Mouse (Mus musculus) midbrain, embryonic 14.5 days (tissue): ENCODE data around the gene Lag3. TPM values are rescaled to one million over a fixed set of nuclear protein-coding genes. Genes with fewer than 3 reads are reported as not detected.

Experiments used
- ATAC-seq: fragments of 200-750 bp; cut with Nextera tagmentation; 2 replicates; pipeline ENCODE4 v1.8.0; 2017; ENCODE audit warnings: moderate number of reproducible peaks, moderate library complexity; ENCODE audit not compliant: low FRiP score, low TSS enrichment
- DNase-seq: peaks from one replicate; pipeline ENCODE4 v3.0.0-alpha.2; 2015
- H3K27ac ChIP-seq: fragments of 300-500 bp; sonication (generic); replicated peaks from 2 replicates; pipeline ENCODE4 v1.5.1; 2014; ENCODE audit warnings: mild to moderate bottlenecking, low read depth, low read length, moderate library complexity
- H3K27me3 ChIP-seq: fragments of 300-500 bp; sonication (generic); 2 replicates; pipeline ENCODE4 v1.6.1; 2014; ENCODE audit warnings: low read length, control low read depth, mixed read lengths; ENCODE audit not compliant: control insufficient read depth, insufficient read depth
- H3K36me3 ChIP-seq: fragments of 300-500 bp; sonication (generic); 2 replicates; pipeline ENCODE4 v1.6.1; 2014; ENCODE audit warnings: low read length, control low read depth; ENCODE audit not compliant: control insufficient read depth, insufficient read depth
- H3K4me1 ChIP-seq: fragments of 300-500 bp; sonication (generic); 2 replicates; pipeline ENCODE4 v1.6.1; 2014; ENCODE audit warnings: mild to moderate bottlenecking, antibody characterized with exemption, low read length, control low read depth; ENCODE audit not compliant: control insufficient read depth, insufficient read depth
- H3K4me2 ChIP-seq: fragments of 300-500 bp; sonication (generic); 2 replicates; pipeline ENCODE4 v1.6.1; 2014; ENCODE audit warnings: mild to moderate bottlenecking, low read length, moderate library complexity
- H3K4me3 ChIP-seq: fragments of 300-500 bp; sonication (generic); replicated peaks from 2 replicates; pipeline ENCODE4 v1.5.1; 2014; ENCODE audit warnings: low read depth, low read length
- H3K9ac ChIP-seq: fragments of 300-500 bp; sonication (generic); replicated peaks from 2 replicates; pipeline ENCODE4 v1.6.1; 2014; ENCODE audit warnings: mild to moderate bottlenecking, low read length, moderate library complexity
- H3K9me3 ChIP-seq: fragments of 300-500 bp; sonication (generic); 2 replicates; pipeline ENCODE4 v1.6.1; 2016; ENCODE audit warnings: low read length, control low read depth, mixed read lengths; ENCODE audit not compliant: control insufficient read depth
- WGBS: fragments of 180-500 bp; shearing (Covaris S2); extraction: QIAGEN DNeasy Blood & Tissue Kit; methylation state at CpG from one replicate; pipeline ENCODE4 v1.1.7; 2014; 5-methylcytosine and 5-hydroxymethylcytosine counted together
- polyA plus RNA-seq: library from polyadenylated mRNA; unstranded; fragments of >200 nt; fragmentation: Nextera tagmentation; extraction: Ambion mirVana; gene quantifications from 2 replicates; pipeline ENCODE4 v1.2.1, GENCODE M21; 2014

Lag3 gene
- polyA plus RNA-seq, 1 experiment from 2014 or later: 3.5 TPM

DNA sequence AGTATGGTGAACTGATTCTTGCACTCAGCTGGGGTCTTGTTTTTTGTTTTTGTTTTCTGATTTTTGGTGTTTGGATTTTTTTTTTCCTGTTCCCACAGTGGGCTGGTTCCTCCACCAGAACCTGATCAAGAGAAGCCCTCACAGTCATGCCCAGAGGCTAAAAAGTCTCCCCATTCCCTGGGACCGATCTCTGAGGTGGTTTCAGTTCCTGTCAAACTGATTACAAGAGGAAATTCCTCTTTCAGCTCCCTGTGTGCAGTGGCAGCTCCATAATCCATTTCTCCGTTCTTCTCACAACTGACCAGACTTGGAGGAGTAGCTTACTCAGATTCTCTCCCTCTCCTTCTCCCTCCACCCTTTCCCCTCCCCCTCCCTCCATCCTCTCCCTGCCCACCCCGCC, 37.2 kb downstream of the Lag3 start:
- WGBS: 44% methylated on average over 3 of the region's 3 CpGs
- H3K9me3 ChIP-seq: no peaks in the 10 kb centered on the region
- H3K4me2 ChIP-seq: no peak overlapping the region
- DNase-seq (no peak), ATAC-seq (no peak)
- no peak overlapping the region for H3K4me3 ChIP-seq
- no peaks in the 10 kb centered on the region for H3K27me3 ChIP-seq
- H3K4me1 ChIP-seq: no peaks in the 10 kb centered on the region
- H3K9ac ChIP-seq: no peak overlapping the region
- no peak overlapping the region for H3K27ac ChIP-seq
- no peaks in the 10 kb centered on the region for H3K36me3 ChIP-seq

DNA sequence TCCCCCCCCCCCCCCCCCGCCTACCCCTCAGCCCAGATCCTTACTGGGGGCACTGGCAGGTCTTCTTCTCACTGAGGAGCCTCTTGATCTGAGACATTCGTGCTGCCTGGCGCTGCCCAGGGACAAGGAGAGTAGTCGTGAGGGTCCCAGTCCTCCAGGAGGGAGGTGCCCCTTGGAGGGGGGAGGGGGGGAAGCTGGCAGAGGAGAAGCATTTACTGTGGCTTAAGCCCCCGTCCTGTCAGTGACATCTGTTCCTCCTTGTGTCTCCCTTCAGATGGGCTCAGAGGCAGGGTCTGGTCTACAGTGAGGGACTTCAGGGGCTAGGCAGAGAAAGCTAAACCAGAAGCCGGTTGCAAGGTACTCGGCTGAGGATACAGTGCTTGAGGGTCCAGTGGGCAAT, 44.9 kb downstream of the Lag3 start:
- 51% methylated on average over 6 of the region's 7 CpGs for WGBS
- Histone ChIP-seq H3K4me3 (no peak overlapping the region), H3K27ac (0 out of 2 replicates have a peak overlapping the region, but pooled peaks have one; percentile 13), H3K27me3 (no peaks in the 10 kb centered on the region), H3K9me3 (no peaks in the 10 kb centered on the region), H3K9ac (peak overlapping the region; percentile 13; the same call in 1 of the 2 replicates), H3K36me3 (no peaks in the 10 kb centered on the region), H3K4me2 (no peak overlapping the region), H3K4me1 (peaks cover 30% of the 10 kb centered on the region)
- DNase-seq (no peak), ATAC-seq (no peak)

DNA sequence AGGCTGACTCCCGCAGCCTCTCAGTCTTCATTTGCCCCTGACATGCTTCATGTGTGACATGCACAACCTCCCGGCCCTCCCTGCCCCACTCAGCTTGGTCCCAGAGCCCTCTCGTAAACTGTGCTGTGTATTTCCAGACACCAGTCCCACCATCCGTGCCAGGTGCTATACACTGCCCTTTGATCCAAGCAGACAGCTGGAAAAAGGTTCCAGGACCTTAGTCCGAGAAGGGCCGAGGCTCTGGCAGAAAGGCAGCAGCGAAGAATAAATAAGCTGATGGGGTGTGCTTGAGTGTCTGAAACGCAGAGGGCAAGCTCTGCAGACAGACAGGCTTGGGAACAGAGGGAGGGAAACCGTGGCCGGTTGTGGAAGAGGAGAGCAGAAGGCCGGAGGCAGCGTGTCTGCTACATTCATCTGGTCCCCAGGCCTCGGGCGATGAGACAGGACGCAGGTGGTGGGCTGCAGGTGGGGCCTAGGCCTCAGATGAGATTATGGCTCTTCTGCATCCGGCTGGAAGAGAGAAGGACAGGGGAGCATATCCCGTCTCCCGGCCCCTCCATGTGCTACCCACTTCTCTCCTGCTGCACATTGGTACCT, 45.6 kb downstream of the Lag3 start:
- Histone ChIP-seq H3K27me3 (no peaks in the 10 kb centered on the region), H3K9ac (peak overlapping the region; percentile 40; the same call in 1 of the 2 replicates), H3K9me3 (no peaks in the 10 kb centered on the region), H3K27ac (peak overlapping the region; percentile 32; the same call in 1 of the 2 replicates), H3K36me3 (peaks cover 5% of the 10 kb centered on the region), H3K4me3 (no peak overlapping the region), H3K4me2 (no peak overlapping the region), H3K4me1 (peaks cover 36% of the 10 kb centered on the region)
- DNase-seq: no peak
- WGBS: 55% methylated on average over 18 of the region's 18 CpGs
- no peak for ATAC-seq

DNA sequence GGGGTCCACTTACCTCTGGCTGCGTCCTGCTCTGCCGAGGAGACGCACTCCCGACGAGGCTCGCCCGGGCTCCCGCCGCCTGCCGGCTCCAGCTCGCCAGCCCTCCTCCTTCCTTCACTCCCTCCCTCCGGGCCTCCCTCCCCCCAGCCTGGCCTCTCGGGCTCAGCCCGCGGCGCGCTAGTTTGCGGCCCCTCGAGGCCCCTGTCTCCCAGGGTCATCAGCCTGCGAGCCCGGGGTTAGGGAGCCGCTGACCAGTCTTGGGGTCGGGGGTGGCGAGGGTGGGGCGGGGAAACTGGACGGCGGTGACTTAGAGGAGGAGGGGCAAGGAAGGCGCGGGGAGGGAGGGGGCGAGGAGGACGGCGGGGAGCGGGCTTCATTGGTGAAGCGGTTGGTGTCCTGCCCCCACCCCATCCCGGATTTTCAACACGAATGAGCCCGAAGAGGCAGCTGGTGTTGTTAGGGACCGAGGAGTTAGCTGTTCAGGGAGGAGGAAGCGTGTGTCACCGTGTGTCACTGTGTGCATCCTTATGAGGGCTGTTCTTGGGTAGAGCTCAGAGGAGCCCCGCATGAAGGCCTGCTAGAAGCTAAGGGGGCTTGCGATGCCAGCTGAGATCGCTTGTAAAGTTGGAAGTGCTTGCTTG, 47.7 kb downstream of the Lag3 start, which contains the start of gene Gpr162:
Gene Gpr162, minus strand, starts transcription at position 326 of the 641 bp plus-strand sequence.
- Histone ChIP-seq H3K36me3 (peaks cover 16% of the 10 kb centered on the region), H3K4me1 (peaks cover 47% of the 10 kb centered on the region), H3K27me3 (no peaks in the 10 kb centered on the region), H3K4me2 (peak within 1 kb of the TSS; percentile 70), H3K9ac (peak within 1 kb of the TSS; percentile 91), H3K4me3 (peak within 1 kb of the TSS; percentile 70), H3K27ac (peak within 1 kb of the TSS; percentile 96), H3K9me3 (no peaks in the 10 kb centered on the region)
- ATAC-seq (peak; percentile 62), DNase-seq (peak; percentile 86)
- WGBS: 2% methylated on average over 43 of the region's 43 CpGs

DNA sequence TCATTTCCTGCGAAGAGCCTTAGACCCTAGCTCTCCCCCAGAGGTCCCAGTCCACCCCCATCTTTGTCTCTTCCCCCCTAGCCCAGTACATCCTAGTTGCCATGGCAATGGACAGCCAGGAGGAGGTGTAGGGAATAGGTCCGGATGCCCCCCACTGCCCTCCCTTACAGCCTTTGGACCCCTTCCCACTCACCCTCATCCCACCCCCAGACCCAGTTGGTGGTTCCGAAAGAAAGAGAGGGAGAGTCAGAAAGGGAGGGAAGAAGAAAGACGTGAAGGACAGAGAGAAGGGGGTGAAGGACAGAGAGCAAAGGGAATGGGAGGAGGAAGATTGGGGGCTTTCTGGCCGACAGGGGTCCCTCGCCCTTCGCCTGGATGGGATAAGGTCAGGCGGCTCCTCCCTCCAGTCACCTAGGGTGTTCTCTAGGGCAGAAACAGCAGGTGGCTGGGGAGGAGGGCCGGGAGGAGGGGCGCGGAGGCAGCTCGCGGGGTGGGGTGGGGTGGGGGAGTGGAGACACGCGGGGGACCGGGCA, 48.3 kb downstream of the Lag3 start:
- H3K4me3 ChIP-seq: peak overlapping the region; percentile 70
- no peaks in the 10 kb centered on the region for H3K9me3 ChIP-seq
- H3K9ac ChIP-seq: peak overlapping the region; percentile 91
- H3K36me3 ChIP-seq: peaks cover 20% of the 10 kb centered on the region
- peak overlapping the region; percentile 96 for H3K27ac ChIP-seq
- H3K27me3 ChIP-seq: no peaks in the 10 kb centered on the region
- peak; percentile 68 for DNase-seq
- peak; percentile 19 for ATAC-seq
- H3K4me2 ChIP-seq: peak overlapping the region; percentile 70
- WGBS: 0% methylated on average over 15 of the region's 16 CpGs
- peaks cover 50% of the 10 kb centered on the region for H3K4me1 ChIP-seq

DNA sequence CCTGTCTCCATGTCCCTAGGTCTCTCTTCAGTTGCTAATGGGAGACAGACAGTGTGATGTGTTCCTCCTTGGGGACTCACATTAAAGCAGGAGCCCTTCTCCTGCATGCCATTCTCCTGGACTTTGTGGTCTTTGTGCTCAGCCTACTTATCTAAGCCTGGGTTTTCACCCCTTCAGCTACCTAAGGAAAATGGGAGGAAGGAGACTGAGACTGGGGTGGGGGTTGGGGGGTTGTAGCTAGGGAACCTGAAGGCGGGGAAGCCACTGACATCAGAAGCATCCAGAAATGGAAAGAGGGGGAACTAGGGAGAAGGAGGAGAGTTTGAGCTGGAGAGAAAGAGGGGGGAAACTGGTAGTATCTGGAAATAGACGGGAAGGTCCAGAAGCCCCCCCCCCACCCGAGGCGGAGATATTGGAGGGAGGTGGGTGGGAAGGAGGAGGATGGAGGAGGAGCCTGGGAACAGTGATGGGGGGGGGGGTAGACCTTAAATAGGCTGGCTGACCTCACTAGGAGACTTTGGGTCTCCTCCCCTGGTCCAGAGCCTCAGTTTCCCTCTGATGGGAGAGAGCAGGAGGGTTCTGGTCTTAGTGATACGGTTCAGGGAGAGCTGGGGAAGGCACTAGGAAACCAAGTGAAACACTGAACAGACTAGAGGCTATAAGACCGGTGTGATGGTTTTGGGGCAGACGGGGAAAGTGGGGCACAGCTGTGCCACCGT, 48.9 kb downstream of the Lag3 start:
- peaks cover 50% of the 10 kb centered on the region for H3K4me1 ChIP-seq
- H3K4me2 ChIP-seq: peak overlapping the region; percentile 70
- ATAC-seq (no peak), DNase-seq (peak; percentile 28)
- H3K9me3 ChIP-seq: no peaks in the 10 kb centered on the region
- H3K9ac ChIP-seq: peak overlapping the region; percentile 91
- H3K27ac ChIP-seq: peak overlapping the region; percentile 96
- peaks cover 20% of the 10 kb centered on the region for H3K36me3 ChIP-seq
- peak overlapping the region; percentile 70 for H3K4me3 ChIP-seq
- H3K27me3 ChIP-seq: no peaks in the 10 kb centered on the region
- 8% methylated on average over 8 of the region's 8 CpGs for WGBS

DNA sequence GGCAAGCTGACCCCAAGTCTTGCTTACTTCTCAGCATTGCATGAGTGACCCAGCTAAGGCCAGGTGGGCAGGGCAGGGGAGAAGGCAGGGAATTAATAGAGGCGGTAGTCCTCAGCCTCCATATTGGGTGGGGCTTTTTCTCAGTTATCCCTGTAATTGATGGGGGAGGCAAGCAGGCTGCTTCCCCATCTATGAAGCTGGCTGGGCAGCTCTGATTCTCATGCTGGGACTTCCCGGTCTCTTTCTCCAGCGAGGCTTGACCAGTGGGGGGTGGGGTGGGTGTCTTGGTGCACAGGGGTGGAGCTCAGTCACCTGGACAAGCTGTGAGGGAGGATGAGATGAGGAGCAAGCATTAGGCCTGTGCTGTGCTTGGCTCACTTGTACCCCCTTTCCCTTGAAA, 49.7 kb downstream of the Lag3 start:
- Histone ChIP-seq H3K4me1 (peaks cover 50% of the 10 kb centered on the region), H3K27me3 (no peaks in the 10 kb centered on the region), H3K4me3 (peak overlapping the region; percentile 70), H3K4me2 (peak overlapping the region; percentile 70), H3K9me3 (no peaks in the 10 kb centered on the region), H3K27ac (peak overlapping the region; percentile 96; the same call in 1 of the 2 replicates), H3K36me3 (peaks cover 20% of the 10 kb centered on the region), H3K9ac (peak overlapping the region; percentile 91)
- WGBS: 35% methylated on average over 3 of the region's 3 CpGs
- no peak for DNase-seq
- ATAC-seq: no peak

DNA sequence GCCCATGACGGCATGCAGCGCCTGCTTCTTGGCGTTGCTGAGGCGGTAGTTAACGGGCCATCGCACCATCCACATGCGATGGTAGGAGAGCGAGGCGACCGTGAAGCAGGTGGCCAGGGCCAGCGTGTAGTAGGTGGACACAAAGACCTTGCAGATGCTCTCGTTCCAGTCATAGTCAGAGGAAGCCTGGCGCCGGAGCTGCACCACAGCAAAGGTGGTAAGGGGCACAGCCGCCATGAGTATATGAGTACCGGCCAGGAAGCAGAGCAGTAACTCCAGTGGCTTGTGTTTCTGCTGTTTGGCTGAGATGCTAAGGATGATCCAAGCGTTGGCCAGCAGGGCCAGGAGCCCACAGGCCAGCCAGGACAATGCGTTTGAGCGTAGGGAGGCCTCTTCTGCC, 50.2 kb downstream of the Lag3 start:
- no peaks in the 10 kb centered on the region for H3K27me3 ChIP-seq
- H3K4me1 ChIP-seq: peaks cover 53% of the 10 kb centered on the region
- no peaks in the 10 kb centered on the region for H3K9me3 ChIP-seq
- peak overlapping the region; percentile 70; the same call in 1 of the 2 replicates for H3K4me3 ChIP-seq
- H3K9ac ChIP-seq: peak overlapping the region; percentile 91; the same call in 1 of the 2 replicates
- 77% methylated on average over 19 of the region's 19 CpGs for WGBS
- DNase-seq (no peak), ATAC-seq (no peak)
- H3K4me2 ChIP-seq: peak overlapping the region; percentile 70
- H3K36me3 ChIP-seq: peaks cover 20% of the 10 kb centered on the region
- peak overlapping the region; percentile 96; the same call in 1 of the 2 replicates for H3K27ac ChIP-seq
